Mouse (Mus musculus) skeletal muscle tissue, adult 2 months (tissue): ENCODE data around the gene Setd6.

Experiments
- DNase-seq: peaks from one replicate; pipeline ENCODE4 v3.0.0-alpha.2; 2012; ENCODE audit warnings: low read depth, low spot score

Gene Setd6

DNA sequence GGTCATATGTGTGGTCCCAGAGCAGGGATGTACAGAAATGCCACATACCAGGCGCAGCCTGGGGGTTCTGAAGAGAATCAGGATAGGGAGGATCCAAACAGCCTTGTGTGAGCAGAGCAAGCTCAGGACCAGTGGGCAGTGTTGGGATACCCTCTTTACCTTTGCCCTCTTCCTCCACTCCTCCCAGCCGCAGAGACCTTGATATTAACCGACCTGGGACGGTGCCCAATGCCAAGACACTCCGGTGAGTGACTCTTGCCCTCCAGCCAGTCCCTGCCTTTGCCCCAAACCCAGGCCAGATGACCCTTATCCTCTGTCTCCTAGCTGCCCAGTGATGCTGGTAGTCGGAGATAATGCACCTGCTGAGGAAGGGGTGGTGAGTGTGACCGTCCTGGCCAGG lies 6.1 kb upstream of the Setd6 start:
- DNase-seq, result no peak

DNA sequence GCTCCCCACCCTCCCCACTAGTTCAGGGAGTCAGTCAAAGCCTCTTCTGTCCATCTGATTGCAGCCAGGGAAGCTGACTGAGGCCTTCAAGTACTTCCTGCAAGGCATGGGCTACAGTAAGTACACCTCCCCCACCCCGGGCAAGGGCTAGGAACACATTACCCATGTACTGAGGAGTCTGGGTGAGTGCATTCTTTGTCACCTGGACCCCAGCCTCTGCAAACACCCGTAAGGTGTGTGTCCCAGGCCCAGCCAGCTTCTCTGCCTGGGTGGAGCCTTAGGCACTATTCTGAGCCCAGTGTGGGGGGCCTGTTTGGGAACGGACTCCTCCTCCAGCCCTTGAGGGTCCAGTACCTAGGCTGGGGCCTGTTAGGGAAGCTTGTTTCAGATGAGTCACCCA lies 4.7 kb upstream of the Setd6 start:
- DNase-seq, result no peak

DNA sequence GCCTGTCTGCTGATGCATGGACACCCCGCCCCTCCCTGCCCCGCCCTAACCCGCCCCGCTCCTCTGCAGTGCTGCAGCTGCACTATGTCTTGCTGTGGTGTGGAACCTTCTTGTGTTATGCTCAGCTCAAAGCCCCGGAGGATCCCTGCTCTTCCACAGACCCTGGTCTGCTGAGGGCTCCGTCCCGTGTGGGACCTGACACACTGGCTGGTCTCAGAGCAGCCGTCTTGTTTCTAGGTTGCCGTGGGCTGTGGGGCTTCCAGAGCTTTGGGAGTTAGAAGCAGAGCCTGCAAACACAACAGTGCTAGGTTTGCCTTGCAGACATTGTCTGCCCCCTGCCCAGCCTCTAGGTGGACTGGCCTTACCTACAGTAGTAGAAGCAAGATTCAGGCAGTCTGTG lies 3.3 kb upstream of the Setd6 start:
- no peak for DNase-seq

DNA sequence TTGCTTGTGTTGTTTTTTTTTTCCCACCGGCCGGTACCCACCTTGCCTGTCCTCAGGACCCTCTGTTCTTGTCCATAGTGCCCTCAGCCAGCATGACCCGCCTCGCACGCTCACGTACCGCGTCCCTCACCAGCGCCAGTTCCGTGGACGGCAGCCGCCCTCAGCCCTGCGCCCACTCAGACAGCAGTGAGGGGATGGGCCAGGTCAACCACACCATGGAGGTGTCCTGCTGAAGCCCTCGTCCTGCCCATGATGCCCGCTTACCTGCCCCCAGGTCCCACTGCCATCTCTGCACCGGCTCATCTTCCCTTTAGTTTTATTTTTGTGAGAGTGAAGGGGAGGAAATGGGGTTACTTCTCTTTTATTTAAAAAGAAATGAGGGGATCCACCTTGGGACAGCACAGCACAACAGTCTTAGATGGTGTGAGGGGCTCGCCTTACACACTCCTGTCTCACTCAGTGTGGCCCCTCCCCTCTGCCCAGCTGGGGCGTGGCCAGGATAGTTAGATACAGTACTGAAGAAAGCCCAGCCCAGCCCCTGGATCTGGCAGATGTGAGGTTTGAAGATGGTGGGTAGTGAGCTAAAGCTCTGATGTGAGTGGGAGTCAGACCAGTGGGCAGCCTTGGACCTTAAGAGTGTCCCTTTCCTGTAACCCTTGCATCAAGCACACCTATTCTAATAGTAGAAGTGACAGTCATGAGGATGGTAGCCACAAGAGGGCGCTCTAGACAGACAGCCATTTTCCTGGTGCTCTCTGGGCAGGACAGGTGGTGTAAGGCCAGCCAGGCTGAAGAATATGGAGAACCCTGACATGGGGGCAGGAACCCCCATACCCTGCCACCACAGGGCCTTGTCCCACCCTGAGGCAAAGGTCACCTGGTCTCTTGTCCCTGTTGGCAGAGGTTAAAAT lies 2.3 kb upstream of the Setd6 start:
- DNase-seq, result peak; percentile 55

DNA sequence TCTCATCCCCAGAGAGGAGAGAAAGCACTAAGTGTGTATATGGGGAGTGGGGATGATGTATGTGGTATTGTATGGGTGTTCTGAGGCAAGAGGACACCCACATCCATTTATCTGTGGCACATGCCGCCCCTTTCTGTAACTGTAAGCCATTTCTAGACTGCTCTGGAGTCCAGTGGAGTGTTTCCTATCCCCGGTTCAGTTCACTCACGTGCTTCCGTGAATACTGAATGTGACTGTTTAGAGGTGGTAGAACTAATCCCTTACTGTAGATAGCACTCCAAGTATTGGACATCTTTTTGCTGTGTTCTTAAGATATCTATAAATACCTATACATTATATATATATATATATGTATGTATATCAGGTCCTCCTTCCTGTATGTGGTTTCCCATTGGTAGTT lies 1.3 kb upstream of the Setd6 start:
- DNase-seq, result no peak

DNA sequence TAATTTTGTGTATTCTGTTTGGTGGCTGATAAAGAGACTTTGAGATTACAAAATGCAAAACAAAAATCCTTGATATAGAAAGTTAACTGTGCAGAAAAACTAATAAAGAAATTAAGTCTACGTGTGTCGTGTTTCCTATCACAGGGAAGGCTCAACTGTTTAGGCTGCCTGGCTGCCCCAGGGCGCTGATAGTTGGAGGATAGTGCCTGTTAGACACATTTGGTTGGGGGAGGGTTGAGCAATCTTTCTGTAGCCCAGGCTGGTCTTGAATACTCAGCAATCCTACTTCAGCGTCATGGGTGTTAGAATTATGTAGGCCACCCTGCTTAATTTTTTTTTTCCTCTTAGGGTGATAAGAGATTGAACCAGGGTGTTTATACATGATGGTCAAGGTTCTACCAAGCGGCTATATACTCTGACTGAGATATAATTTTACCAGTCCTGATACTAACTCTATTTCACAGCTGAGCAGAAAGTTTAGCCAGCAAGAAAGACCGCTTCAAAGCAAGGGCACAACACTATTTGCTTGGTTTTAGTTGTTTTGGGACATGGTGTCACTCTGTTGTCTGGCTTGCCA lies 756 bp upstream of the Setd6 start:
- DNase-seq, result no peak

DNA sequence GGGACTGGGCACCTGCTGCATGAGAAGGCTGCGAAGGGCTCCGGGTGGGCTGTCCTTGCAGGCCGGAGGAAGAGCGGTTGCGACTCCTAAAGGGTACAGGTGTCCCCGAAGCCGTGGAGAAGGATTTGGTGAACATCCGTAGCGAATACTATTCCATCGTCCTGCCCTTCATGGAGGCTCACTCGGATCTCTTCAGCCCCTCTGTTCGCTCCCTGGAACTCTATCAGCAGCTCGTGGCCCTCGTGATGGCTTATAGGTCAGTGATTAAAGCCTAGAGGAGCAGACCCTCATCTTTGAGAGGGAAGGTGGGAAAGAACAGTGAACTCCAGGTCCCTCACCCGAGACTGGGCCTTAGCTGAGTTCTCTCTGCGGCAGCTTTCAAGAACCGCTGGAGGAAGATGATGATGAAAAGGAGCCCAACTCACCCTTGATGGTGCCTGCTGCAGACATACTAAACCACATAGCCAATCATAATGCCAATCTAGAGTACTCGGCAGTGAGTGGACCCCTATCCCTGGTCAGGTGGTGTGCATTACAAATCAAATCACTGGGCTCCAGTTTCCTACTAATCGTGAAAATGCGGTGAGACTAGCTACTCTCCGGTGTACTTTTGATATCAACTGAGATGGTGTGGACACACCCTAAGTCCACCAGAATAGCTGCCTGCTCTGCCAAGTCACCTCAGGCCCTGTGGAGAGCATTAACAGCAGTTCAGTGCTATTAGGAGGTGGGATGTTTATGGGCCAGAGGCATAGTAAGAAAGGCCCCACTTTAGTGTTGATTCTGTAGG lies 1.1 kb downstream of the Setd6 start:
- no peak for DNase-seq

DNA sequence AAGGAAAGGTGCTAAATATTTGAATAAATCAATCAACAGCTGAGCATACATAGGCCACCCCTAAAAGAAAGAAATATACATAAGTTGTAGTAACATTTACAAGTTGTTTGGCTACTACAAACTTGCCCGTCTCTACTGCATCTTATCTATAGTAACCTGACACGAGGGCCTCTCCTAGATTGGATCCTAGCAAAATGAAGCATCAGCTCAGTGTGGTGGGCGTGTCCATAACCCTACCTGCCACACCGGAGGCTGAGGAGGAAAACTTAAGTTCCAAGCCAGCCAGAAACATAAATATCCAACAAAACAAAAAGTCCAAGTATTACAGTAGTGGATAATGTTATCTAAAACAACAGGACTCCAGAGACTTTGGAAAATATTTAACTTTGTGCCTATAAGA lies 11.9 kb downstream of the Setd6 start:
- no peak for DNase-seq

DNA sequence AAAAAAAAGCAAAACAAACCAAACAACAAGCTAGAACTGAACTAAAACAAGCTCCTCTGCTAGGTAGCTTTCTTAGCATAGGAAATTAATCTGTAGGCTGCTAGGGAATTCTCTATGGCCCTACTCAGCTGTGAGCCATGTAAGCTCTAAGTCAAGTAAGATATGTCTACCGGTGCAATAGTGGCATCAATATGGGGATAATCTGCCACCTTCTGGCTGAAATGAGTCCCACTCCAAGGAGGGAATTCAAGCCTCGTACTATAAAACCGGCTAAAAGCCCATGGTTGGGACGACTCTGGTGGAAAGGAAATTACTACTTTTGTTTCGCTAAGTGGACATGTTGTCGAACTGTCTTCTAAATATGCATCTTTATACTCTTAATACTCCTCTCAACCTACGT lies 22.9 kb downstream of the Setd6 start:
- DNase-seq, result no peak

DNA sequence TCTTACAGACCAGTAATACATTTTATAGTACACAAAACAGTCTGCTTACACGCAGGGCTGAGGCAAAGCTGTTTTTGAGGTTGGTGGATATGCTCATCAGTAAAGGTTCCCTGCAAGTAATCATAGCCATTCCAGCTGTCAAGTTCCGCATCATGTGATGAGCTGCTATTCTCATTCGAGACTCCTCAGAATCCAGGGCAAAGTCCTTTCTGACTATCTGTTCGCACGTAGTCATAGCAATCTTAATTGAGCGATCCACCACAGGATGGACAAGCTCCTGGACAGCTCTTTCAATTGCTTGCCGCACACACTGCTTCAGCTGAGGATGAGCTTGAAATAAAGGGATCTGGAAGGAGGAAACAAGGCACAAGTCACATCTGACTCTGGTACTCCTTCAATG lies 26.1 kb downstream of the Setd6 start:
- DNase-seq, result no peak

DNA sequence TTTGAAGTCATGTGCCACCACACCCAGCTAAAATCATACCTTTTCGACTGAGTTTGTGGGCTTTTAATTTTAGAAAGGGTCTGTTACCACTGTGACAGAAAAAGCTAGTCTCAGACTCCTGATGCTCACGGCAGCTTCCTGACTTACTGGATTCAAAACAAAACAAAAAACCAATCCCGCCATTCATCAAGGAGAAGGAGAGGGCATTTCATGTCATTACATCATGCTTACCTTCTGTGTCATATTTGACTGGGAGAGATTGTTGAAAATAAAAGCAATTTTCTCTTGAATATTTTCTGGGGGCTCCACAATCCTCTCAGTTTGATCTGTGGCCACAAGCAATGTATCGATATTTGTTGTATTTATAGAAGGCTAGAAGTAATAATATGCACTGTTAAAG lies 32.3 kb downstream of the Setd6 start:
- DNase-seq, result no peak

DNA sequence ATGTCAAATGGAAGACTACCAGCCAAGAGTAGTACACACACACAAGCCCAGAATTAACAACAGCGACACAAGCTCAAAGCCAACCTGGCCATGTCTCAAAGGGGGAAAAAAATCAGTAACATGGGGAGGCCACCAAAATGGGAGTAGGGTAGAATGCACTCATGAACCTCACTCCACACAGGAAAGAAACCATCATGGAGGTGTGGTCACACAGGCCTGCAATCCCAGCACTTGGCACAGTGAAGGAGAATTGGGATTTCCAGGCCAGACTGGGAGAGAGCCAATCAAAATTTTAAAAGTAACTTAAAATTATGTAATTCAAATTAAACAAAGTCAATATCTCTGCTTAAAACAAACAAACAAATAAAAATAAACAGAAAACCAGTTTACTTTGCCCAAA lies 36.2 kb downstream of the Setd6 start:
- DNase-seq, result no peak

DNA sequence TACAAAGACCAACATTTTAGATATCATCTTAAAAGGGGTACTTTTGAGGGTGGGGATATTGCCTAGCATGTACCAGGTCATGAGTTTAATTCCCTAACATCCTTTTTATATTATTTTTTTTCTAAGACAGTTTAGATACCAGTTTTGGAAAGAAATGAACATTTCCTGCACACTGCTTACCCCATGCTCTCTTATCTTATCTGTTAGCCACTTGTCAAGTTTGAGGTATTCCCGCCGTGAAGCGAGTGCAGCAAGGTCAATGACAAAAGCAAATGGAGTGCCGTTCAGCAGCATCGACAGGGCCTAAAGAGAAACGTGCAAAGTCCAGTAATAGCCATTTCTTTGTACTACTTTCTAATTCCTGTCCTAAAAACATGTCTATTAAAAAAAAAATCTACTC lies 44.6 kb downstream of the Setd6 start:
- DNase-seq, result no peak

DNA sequence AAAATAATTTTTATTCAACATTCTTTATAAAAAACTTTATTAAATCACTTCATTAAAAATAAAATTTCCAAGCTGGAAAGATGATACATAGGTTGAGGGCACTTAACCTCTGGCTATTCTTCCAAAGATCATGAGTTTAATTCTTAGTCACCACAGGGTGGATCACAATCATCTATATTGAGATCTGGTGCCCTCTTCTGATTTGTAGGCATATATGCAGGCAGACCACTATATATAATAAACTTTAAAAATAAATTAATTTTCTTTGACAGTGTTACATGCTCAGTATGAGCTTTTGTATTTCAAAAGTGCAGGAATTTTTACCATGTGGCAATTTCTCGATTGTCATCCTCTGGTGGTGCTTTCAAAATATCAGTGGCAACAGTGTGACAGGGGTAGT lies 48.5 kb downstream of the Setd6 start:
- no peak for DNase-seq
